Mouse (Mus musculus): ENCODE data around the gene Mef2c. TPM values are rescaled to one million over a fixed set of nuclear protein-coding genes. Genes with fewer than 3 reads are reported as not detected.

Gene Mef2c
- total RNA-seq, 2 experiments from 2014 or later, result 112 to 119 TPM

DNA sequence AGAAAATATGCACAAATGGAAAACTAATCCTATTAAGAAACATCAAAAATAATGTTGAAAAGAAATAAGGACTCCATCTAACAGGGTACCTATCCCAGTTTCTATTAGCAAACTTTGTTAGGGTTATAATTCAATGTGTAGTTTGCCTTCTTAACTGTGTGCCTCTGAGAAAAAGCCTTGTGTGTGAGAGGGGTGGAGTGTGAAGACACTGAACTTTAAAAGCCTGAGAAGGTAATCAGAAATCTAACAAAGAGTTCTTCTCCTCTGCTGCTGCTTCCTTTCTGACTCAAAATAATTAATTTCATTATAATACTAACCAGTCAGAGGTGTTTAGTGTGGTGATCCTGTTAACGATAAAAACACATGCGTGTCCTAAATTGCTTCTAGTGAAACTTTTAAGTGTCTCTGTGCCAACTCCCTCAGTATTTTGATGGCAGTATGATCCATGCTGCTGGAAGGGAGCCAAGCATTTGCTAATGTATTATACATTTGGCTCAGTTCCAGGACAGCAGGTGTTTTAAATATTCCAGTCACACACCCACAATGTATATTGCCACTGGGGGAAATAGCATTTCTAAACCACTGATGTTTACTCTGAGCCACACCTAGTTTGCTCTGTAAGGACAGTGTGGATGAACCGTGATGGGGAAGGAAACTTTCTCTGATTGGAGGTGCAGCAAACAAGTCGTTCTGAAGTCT is 104.2 kb downstream of the Mef2c start:
- peak in 1 of 2 experiments; percentile 39 for DNase-seq (ENCODE audit: low spot score in 2 of 2)

DNA sequence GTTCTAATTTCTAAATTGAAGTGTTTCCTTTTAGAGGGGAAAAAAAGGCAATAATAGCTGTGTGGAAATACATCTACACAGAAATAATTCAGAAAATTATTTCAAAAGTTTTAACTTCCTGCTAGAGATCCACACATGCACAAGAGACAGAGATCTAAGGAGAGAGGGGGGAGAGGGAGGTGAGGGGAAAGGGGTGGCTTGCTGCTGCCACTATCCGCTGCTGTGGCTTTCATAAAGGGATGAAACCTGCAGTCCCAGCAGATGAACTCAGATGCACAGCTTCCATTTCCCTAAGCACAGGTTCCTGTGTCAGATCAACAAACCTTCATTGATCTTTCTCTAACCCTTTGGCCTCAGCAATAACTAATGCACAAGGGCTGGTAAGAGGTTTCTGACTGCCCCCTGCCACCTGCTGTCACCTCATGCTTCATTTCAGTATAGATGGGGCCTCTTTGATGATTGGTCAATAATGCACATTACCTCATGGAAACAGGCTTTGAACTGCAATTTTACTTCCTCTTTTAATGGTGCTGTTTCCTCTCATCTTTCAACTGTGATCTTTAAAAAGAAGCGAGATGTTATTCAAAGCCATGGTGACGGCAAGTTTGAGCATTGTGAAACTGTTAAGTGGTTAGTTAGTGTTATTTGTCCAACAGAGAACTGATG is 105.2 kb downstream of the Mef2c start:
- no peak for DNase-seq (ENCODE audit: low spot score in 2 of 2)

DNA sequence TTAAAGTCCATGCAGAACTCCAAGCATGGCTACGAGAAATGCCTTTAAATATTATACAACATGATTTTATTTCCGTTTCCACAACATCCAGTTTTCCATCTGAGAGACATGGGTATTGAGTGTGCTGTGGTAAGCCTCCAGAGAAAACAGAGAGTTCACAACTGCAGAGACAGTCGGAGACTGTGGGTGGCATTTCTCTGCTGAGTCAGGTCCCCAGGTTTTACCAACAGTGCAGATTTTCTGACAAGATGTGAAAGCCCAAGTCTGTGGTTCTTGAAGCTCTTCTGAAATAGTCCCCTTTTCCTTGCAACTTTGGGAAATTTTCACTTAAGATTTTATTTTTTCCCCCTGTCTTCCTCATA is 105.7 kb downstream of the Mef2c start:
- DNase-seq (ENCODE audit: low spot score in 2 of 2), result peak in 1 of 2 experiments; percentile 59

- no peak for DNase-seq (ENCODE audit: low spot score in 2 of 2)
Measured at GRCm38 (mm10) chr13:83610124-83610523, 106.3 kb downstream of the Mef2c start.

DNA sequence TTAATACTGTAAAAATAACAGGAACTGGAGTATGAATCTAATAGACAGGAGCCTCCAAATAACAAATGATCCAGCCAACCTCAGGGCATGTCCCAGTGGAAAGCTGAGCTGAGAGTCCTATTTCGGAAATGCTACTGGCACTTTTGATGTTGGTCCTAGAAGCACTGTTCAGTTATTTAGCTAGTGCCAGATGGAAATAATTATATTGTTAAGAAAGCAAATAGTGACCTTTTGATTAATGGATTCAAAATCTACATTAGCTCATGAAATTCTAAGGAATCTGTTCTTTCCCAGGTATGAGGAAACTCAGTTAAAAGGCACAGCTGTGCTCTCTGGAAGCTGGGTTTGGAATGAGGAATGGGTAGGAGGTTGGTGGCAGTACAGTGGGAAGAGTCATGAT is 108.4 kb downstream of the Mef2c start:
- no peak for DNase-seq (ENCODE audit: low spot score in 2 of 2)

DNA sequence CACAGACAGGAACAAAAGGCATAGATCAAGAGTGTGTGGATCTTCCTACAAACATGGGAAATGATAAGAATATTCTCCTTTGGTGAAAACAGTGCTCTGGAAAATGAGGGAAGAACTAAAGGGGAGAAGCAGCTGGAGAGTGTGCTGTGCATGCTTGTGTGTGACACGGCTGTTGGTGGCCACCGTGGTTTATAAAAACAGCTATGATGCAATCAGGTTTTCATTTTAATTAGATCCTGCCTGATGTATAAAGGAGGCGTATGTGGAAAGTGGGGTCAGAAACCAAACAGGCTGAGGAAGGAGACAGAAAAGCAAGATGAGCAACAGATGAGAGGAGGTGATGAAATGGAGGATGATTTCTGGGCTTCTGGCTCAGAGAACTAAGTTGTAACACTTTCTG is 112.0 kb downstream of the Mef2c start:
- DNase-seq (ENCODE audit: low spot score in 2 of 2), result no peak

DNA sequence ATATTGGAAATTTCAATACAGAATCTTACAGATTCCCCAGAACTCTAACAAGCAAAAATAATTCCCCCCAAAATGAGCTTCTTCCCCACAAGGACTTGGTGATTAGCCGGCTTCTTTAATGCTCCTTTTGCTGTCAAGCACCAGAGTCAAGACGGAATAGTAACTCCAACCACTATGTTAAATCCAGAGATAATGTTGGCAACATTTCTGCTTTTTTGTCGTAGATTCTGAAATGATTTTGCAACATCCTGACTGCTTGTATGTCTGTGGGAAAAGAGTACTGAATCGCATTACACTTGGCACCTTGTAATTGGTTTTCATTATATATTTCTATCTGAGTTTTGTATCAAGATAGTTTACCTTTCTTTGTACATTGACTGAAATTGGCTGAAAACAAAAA is 120.8 kb downstream of the Mef2c start:
- DNase-seq (ENCODE audit: low spot score in 2 of 2), result no peak

DNA sequence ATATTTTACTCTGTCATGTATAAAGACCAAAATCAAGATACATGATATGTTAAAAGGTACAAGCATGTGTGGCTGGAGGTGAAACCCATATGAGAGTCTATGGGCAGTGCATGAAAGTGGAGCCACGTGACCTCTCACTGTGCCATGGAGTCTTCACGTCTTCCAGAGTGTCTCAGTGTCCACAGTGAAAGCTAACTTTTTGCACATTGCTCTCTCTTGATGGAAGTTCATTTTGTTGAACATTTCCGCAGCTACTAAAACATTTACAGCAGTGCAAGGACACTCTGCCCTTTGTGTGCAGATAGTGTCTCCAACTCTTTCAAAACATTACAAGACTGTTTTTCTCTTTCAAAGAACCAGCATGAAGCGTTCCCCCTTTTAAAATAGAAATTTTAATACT is 123.6 kb downstream of the Mef2c start:
- DNase-seq (ENCODE audit: low spot score in 2 of 2), result no peak

- DNase-seq (ENCODE audit: low spot score in 2 of 2), result no peak
Measured at GRCm38 (mm10) chr13:83628139-83628538, 124.3 kb downstream of the Mef2c start.

DNA sequence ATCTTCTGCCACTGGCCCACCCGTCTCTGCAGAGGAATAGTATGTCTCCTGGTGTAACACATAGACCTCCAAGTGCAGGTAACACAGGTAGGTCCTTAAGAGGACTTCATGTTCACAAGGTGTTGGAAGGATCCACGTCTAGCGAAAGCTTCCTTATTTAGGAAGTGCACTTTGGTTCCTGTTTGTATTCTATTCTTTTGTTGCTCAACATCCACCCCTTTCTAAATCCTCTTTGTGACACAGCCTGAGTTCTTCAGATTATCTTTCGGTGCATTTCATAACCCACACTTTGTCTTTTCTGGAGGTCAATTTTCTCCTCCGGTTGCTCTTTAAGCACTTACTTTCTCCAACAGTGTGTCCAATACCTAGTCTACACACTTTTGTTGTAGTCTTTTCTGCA is 129.3 kb downstream of the Mef2c start:
- no peak for DNase-seq (ENCODE audit: low spot score in 2 of 2)

- DNase-seq (ENCODE audit: low spot score in 2 of 2), result no peak
Measured at GRCm38 (mm10) chr13:83635218-83635617, 131.4 kb downstream of the Mef2c start.

- no peak for DNase-seq (ENCODE audit: low spot score in 2 of 2)
Measured at GRCm38 (mm10) chr13:83637666-83638065, 133.8 kb downstream of the Mef2c start.

DNA sequence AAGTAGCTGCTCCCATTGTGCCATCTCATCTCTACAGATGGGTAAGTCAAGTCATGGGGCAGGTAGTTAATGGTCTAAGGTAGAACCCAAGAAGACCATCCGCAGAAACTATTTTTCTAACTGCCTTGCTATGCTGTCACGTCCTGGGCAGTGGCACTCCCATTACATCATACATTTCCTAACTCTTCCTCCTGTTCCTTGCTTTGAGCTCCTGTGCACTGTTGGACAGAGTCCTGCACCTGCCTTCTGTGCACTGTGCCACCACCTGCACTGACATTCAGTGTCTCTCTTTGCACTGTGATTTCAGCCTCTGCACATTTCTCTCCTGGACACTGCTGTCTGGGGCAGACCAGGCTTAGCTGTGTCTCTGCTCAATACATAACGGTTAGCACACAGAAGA is 134.9 kb downstream of the Mef2c start:
- no peak for DNase-seq (ENCODE audit: low spot score in 2 of 2)

DNA sequence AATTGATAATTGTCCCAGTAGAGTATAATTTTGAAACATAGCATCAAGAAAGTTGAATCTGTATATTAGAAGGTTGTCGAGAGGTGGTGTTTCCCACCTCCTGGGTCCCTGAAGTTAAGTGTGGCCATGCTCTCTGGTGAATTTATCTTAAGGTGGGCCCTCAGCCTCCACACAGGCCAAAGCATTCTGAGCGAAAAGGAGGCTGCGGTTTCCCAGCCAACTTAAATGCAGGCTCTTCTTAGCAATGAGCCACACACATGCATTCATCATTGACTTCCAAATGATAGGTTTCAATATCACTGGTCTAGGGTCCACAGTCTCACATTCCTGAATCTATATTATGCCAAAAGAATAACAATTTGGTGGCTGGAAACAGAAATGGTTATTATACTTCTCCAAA is 145.2 kb downstream of the Mef2c start:
- DNase-seq (ENCODE audit: low spot score in 2 of 2), result no peak

DNA sequence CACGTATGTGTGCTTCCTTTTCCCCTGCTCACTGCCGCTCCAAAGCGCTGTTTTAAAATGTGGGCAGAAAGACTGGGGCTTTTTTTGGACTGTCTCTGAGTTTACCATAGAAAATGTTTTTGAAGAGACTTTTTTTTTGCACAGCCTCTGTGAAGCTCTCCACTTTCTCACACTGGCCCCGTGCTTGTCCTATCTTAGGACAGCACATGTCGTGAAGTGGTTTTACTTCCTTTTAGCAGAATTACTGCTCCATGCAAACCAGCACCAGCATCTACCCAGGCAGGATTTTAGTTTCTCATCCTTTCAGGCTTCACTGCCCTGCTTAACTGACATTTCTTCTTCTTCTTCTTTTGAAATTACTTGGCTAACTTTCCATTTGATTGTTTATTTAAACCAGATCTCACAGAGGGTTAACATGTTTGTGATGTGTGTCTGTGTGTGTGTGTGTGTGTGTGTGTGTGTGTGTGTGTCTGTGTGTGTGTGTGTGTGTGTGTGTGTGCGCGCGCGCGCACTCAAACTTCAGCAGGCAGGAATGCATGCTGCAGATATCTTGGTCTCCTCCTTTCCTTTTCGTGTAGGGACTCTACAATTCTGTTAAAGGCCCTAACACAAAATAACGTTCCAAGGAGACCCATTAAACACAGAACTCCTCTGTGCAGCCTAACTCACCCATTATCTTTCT is 146.1 kb downstream of the Mef2c start:
- DNase-seq (ENCODE audit: low spot score in 2 of 2), result no peak

DNA sequence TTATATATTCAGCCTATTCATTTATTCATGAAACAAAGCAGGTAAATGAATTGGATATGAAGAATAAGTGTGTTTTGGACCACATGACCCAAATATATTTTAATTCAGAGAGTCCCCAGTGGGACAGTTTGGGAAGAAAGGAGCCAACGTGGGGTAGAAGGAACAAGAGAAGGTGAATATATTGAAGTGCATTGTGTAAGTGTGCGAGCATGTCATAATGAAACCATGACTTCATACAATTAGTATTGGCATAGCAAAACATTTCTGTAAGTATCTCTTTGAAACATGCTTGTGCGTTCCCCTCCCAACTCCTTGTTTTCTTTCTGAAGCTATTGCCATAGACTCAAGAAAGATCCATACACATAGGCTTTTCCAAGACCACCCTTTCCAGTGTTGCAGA is 147.0 kb downstream of the Mef2c start:
- no peak for DNase-seq (ENCODE audit: low spot score in 2 of 2)

GRCm38 (mm10) chr13:83651941-83652548 is 148.2 kb downstream of the Mef2c start:
- DNase-seq (ENCODE audit: low spot score in 2 of 2), result no peak

- no peak for DNase-seq (ENCODE audit: low spot score in 2 of 2)
Measured at GRCm38 (mm10) chr13:83652560-83652959, 148.7 kb downstream of the Mef2c start.

DNA sequence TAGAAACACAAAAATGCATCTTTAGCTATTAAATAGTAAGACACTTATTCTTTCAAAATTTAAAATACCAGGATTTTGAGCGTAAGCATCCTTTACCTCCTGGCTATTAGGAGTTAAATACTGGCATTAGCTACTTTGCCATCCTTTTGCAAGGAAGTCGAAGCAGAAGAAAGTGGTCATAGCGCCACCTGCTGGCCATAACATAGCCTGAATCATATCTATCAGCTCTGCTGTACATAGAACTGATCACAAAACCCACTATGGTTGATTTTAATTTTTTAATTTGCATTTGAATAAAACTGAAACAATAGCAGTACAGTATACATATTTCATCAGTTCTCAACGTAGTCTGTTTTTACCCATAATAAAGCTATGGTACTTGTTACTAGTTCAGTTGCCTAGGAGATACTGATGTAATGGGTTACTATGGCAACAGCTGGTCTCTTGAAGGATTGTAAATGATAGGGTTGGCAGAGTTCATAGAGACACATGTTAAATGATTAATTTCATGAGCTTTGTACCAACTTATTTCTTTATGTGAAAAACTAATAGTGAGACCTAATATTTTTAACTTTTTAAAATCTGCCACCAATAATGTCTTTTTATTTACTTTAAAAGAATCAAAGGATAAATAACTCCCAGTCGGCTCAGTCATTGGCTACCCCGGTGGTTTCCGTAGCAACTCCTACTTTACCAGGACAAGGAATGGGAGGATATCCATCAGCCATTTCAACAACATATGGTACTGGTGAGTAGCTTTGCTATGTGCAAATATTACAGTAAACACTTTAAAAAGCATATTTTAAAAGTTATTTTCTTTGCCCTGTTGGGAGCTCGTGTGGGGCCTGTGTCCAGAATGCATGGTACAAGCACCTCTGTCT is 151.3 kb downstream of the Mef2c start:
- DNase-seq (ENCODE audit: low spot score in 2 of 2), result peak; percentile 82 to 97

- DNase-seq (ENCODE audit: low spot score in 2 of 2), result peak in 1 of 2 experiments; percentile 71
Measured at GRCm38 (mm10) chr13:83656094-83656493, 152.3 kb downstream of the Mef2c start.

DNA sequence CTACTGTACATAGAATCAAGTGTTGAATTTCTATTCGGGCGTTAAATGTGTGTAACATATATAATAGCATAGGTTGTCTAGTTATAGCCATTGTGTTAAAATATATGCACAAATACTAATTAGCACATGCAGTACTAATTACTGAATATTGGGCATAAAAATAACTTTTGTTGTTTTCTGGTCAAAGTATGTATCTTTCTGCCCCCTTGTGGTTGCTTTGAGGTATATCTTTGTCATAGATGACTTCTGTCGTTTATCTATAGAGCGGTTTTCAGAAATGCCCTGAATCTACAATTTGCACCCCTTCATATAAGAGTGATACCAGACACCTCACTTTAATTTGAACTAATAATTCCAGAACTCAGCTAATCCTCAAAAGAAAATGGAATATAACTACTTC is 152.9 kb downstream of the Mef2c start:
- DNase-seq (ENCODE audit: low spot score in 2 of 2), result no peak
